Mouse (Mus musculus) hindbrain, embryonic 15.5 days (tissue): ENCODE measurements around the gene Bahcc1. TPM values are rescaled to one million over a fixed set of nuclear protein-coding genes. Genes with fewer than 3 reads are reported as not detected.

Experiments
- ATAC-seq: fragments of 200-750 bp; cut with Nextera tagmentation; 2 replicates; pipeline ENCODE4 v1.8.0; 2017; ENCODE audit warnings: low read depth, moderate number of reproducible peaks, moderate TSS enrichment; ENCODE audit not compliant: low FRiP score
- H3K27ac ChIP-seq: fragments of 300-500 bp; sonication (generic); replicated peaks from 2 replicates; pipeline ENCODE4 v1.5.1; 2015; ENCODE audit warnings: mild to moderate bottlenecking, inconsistent platforms
- H3K27me3 ChIP-seq: fragments of 300-500 bp; sonication (generic); 2 replicates; pipeline ENCODE4 v1.6.1; 2015; ENCODE audit warnings: control low read depth, inconsistent platforms
- H3K36me3 ChIP-seq: fragments of 300-500 bp; sonication (generic); 2 replicates; pipeline ENCODE4 v1.6.1; 2015; ENCODE audit warnings: control low read depth, inconsistent platforms
- H3K4me1 ChIP-seq: fragments of 300-500 bp; sonication (generic); replicated peaks from 2 replicates; pipeline ENCODE4 v1.6.1; 2015; ENCODE audit warnings: control low read depth, inconsistent platforms
- H3K4me2 ChIP-seq: fragments of 300-500 bp; sonication (generic); 2 replicates; pipeline ENCODE4 v1.6.1; 2015; ENCODE audit warnings: moderate library complexity, mild to moderate bottlenecking, inconsistent platforms
- H3K4me3 ChIP-seq: fragments of 300-500 bp; sonication (generic); 2 replicates; pipeline ENCODE4 v1.5.1; 2015; ENCODE audit warnings: mild to moderate bottlenecking, inconsistent platforms
- H3K9ac ChIP-seq: fragments of 300-500 bp; sonication (generic); 2 replicates; pipeline ENCODE4 v1.6.1; 2015; ENCODE audit warnings: inconsistent platforms
- H3K9me3 ChIP-seq: fragments of 300-500 bp; sonication (generic); 2 replicates; pipeline ENCODE4 v1.6.1; 2016; ENCODE audit warnings: control low read depth, inconsistent platforms
- WGBS: fragments of 180-500 bp; shearing (Covaris S2); methylation state at CpG from one replicate; pipeline ENCODE4 v1.1.7; 2015; 5-methylcytosine and 5-hydroxymethylcytosine counted together
- polyA plus RNA-seq: library from polyadenylated mRNA; unstranded; fragments of >200 nt; fragmentation: Nextera tagmentation; extraction: Ambion mirVana; gene quantifications from 2 replicates; pipeline ENCODE4 v1.2.1, GENCODE M21; 2015

Bahcc1 gene
- polyA plus RNA-seq, 1 experiment from 2014 or later, result 11.5 TPM

- no peak overlapping the region for H3K4me3 ChIP-seq
- H3K36me3 ChIP-seq, result no peaks in the 10 kb centered on the region
- H3K9ac ChIP-seq, result no peak overlapping the region
- ATAC-seq, result no peak; the same call in 1 of the 2 replicates
- 48% methylated on average over 10 of the region's 10 CpGs for WGBS
- peak overlapping the region; percentile 85 for H3K27ac ChIP-seq
- H3K4me2 ChIP-seq, result no peak overlapping the region
- H3K9me3 ChIP-seq, result no peaks in the 10 kb centered on the region
- H3K27me3 ChIP-seq, result no peaks in the 10 kb centered on the region
- H3K4me1 ChIP-seq, result peaks cover 29% of the 10 kb centered on the region
Observed at GRCm38 (mm10) chr11:120215726-120216241, 17.0 kb upstream of the Bahcc1 start.

GRCm38 (mm10) chr11:120216540-120217324, 16.0 kb upstream of the Bahcc1 start:
- Histone ChIP-seq H3K27me3 (no peaks in the 10 kb centered on the region), H3K9me3 (no peaks in the 10 kb centered on the region), H3K9ac (no peak overlapping the region; the same call in 1 of the 2 replicates), H3K4me2 (0 out of 2 replicates have a peak overlapping the region, but pooled peaks have one; percentile 4), H3K4me1 (peaks cover 29% of the 10 kb centered on the region), H3K4me3 (no peak overlapping the region), H3K36me3 (no peaks in the 10 kb centered on the region), H3K27ac (peak overlapping the region; percentile 85)
- ATAC-seq, result peak; percentile 77
- 9% methylated on average over 11 of the region's 11 CpGs for WGBS

GRCm38 (mm10) chr11:120218176-120218856, 14.4 kb upstream of the Bahcc1 start:
- Histone ChIP-seq H3K27ac (0 out of 2 replicates have a peak overlapping the region, but pooled peaks have one; percentile 9), H3K36me3 (no peaks in the 10 kb centered on the region), H3K4me1 (peaks cover 30% of the 10 kb centered on the region), H3K9ac (no peak overlapping the region), H3K4me3 (no peak overlapping the region), H3K4me2 (no peak overlapping the region), H3K27me3 (no peaks in the 10 kb centered on the region), H3K9me3 (no peaks in the 10 kb centered on the region)
- 89% methylated on average over 17 of the region's 17 CpGs for whole genome bisulfite sequencing
- ATAC-seq, result no peak

- H3K4me1 ChIP-seq, result peaks cover 36% of the 10 kb centered on the region
- no peak overlapping the region for H3K4me2 ChIP-seq
- H3K36me3 ChIP-seq, result no peaks in the 10 kb centered on the region
- ATAC-seq, result no peak
- 0 out of 2 replicates have a peak overlapping the region, but pooled peaks have one; percentile 9 for H3K27ac ChIP-seq
- no peak overlapping the region for H3K9ac ChIP-seq
- no peaks in the 10 kb centered on the region for H3K27me3 ChIP-seq
- no peak overlapping the region for H3K4me3 ChIP-seq
- no peaks in the 10 kb centered on the region for H3K9me3 ChIP-seq
- WGBS, result 73% methylated on average over 6 of the region's 6 CpGs
Observed at GRCm38 (mm10) chr11:120218946-120219345, 13.8 kb upstream of the Bahcc1 start.

GRCm38 (mm10) chr11:120219916-120220522, 12.7 kb upstream of the Bahcc1 start:
- H3K4me2 ChIP-seq, result no peak overlapping the region
- H3K9me3 ChIP-seq, result no peaks in the 10 kb centered on the region
- ATAC-seq, result no peak
- H3K27ac ChIP-seq, result 0 out of 2 replicates have a peak overlapping the region, but pooled peaks have one; percentile 28
- H3K36me3 ChIP-seq, result no peaks in the 10 kb centered on the region
- WGBS, result 48% methylated on average over 9 of the region's 9 CpGs
- H3K27me3 ChIP-seq, result no peaks in the 10 kb centered on the region
- no peak overlapping the region for H3K9ac ChIP-seq
- H3K4me3 ChIP-seq, result no peak overlapping the region
- peaks cover 47% of the 10 kb centered on the region for H3K4me1 ChIP-seq

GRCm38 (mm10) chr11:120220963-120221827, 11.6 kb upstream of the Bahcc1 start:
- H3K27ac ChIP-seq, result 0 out of 2 replicates have a peak overlapping the region, but pooled peaks have one; percentile 9

GRCm38 (mm10) chr11:120222425-120223104, 10.2 kb upstream of the Bahcc1 start:
- H3K36me3 ChIP-seq, result no peaks in the 10 kb centered on the region
- no peak overlapping the region for H3K9ac ChIP-seq
- ATAC-seq, result no peak
- WGBS, result 83% methylated on average over 6 of the region's 6 CpGs
- H3K4me3 ChIP-seq, result no peak overlapping the region
- H3K4me2 ChIP-seq, result no peak overlapping the region
- H3K4me1 ChIP-seq, result peaks cover 50% of the 10 kb centered on the region
- no peaks in the 10 kb centered on the region for H3K27me3 ChIP-seq
- no peak overlapping the region for H3K27ac ChIP-seq
- H3K9me3 ChIP-seq, result no peaks in the 10 kb centered on the region

More at GRCm38 (mm10) chr11:120220963-120221827, 11.6 kb upstream of the Bahcc1 start:
- H3K36me3 ChIP-seq, result no peaks in the 10 kb centered on the region
- ATAC-seq, result no peak
- no peaks in the 10 kb centered on the region for H3K9me3 ChIP-seq
- H3K27me3 ChIP-seq, result no peaks in the 10 kb centered on the region
- no peak overlapping the region for H3K4me3 ChIP-seq
- H3K4me2 ChIP-seq, result no peak overlapping the region
- no peak overlapping the region for H3K9ac ChIP-seq
- peaks cover 49% of the 10 kb centered on the region for H3K4me1 ChIP-seq
- 55% methylated on average over 12 of the region's 12 CpGs for WGBS

DNA sequence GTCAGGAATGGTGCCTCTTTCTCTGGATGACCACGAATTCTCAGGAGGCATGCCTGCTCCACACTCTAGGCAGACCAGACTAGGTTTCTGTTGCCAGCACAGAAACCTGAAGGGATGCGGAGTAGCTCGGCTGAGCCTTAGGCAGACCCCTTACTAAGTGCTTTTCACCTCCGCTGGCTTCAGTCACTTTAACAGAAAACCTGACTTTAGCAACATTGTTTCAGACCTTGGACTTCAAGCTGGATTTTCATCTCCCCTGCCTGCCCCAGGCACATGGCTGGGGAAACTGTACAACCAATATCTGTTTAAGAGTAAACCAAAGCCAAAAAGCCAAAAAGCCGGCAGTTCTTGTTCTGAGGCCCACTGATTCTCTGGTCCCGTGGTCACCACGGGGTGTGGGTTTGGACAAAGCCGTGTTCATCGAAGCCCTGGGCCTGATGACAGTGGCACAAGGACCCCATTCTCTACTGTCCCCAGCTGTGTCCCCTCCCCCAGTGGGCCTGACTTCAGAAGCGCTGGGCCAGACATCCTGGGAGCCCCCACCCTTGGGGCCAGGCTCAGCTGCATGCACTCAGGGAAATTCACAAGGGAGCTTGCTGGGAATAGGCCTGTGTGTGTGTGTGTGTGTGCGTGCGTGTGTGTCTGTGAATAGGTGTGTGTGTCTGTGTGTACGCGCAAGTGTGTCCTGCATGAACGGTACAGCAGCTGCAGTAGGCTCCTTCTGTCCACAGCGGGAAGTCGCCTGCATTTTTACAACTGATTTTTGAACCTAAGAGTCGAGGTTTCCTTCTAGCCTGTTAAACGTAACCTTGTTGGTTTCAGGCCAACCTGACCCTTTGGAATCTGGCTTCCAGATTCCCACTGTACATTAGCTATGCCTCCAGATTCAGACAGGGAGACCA, 8.9 kb upstream of the Bahcc1 start:
- Histone ChIP-seq H3K27ac (peak overlapping the region; percentile 66), H3K36me3 (no peaks in the 10 kb centered on the region), H3K27me3 (no peaks in the 10 kb centered on the region), H3K4me1 (peaks cover 63% of the 10 kb centered on the region), H3K4me2 (no peak overlapping the region), H3K4me3 (no peak overlapping the region), H3K9me3 (no peaks in the 10 kb centered on the region), H3K9ac (no peak overlapping the region)
- ATAC-seq, result peak; percentile 52
- WGBS, result 29% methylated on average over 19 of the region's 19 CpGs

- no peak for ATAC-seq
- 26% methylated on average over 11 of the region's 11 CpGs for WGBS
- Histone ChIP-seq H3K4me3 (peak overlapping the region; percentile 14), H3K27ac (peak overlapping the region; percentile 66), H3K9ac (peak overlapping the region; percentile 39), H3K4me1 (peaks cover 71% of the 10 kb centered on the region), H3K4me2 (peak overlapping the region; percentile 52), H3K27me3 (no peaks in the 10 kb centered on the region), H3K36me3 (no peaks in the 10 kb centered on the region), H3K9me3 (no peaks in the 10 kb centered on the region)
Observed at GRCm38 (mm10) chr11:120224488-120225255, 8.1 kb upstream of the Bahcc1 start.
